In genomic region chr11:70524782-70525181, GRCm38 (mm10) we compare ENCODE assay signal across 8 mouse cellular contexts. TPM values are rescaled to one million over a fixed set of nuclear protein-coding genes. Genes with fewer than 3 reads are reported as not detected.
DNase-seq lines count a peak whose midpoint lies in the region; ATAC-seq and TF ChIP-seq lines count a peak whose summit lies in the region.

No protein-coding gene starts in this region.

- H3K4me1 ChIP-seq in CH12.LX (ENCODE audit: control insufficient read depth in 1 of 2, insufficient read depth in 2 of 2), result peaks cover 13 to 39% of the 10 kb centered on the region in 2 experiments
- peaks cover 7% of the 10 kb centered on the region for H3K4me1 ChIP-seq in forebrain, postnatal 0 days (ENCODE audit: insufficient read depth)
- H3K4me1 ChIP-seq in liver, postnatal 0 days (ENCODE audit: insufficient read depth), result peaks cover 8% of the 10 kb centered on the region

- H3K9me3 ChIP-seq in CH12.LX (replicated peaks; ENCODE audit: low read length), result no peaks in the 10 kb centered on the region
- H3K9me3 ChIP-seq in forebrain, postnatal 0 days (ENCODE audit: low read length), result no peaks in the 10 kb centered on the region
- H3K9me3 ChIP-seq in liver, postnatal 0 days (ENCODE audit: low read length), result no peaks in the 10 kb centered on the region

- peaks cover 12% of the 10 kb centered on the region for H3K79me2 ChIP-seq in CH12.LX (replicated peaks; ENCODE audit: control insufficient read depth, extremely low read depth, insufficient read depth, poor library complexity, severe bottlenecking)

- WGBS in forebrain, postnatal 0 days, result 6% methylated on average over 8 of the region's 8 CpGs
- 1% methylated on average over 8 of the region's 8 CpGs for WGBS in liver, postnatal 0 days (ENCODE audit: insufficient replicate concordance)

- H3K4me2 ChIP-seq in CH12.LX (ENCODE audit: insufficient read depth, low read depth, poor library complexity, severe bottlenecking), result peak overlapping the region; percentile 96
- H3K4me2 ChIP-seq in forebrain, postnatal 0 days (ENCODE audit: low read depth), result peak overlapping the region; percentile 53
- peak overlapping the region; percentile 80 for H3K4me2 ChIP-seq in liver, postnatal 0 days (ENCODE audit: low read depth, low read length)

- in situ Hi-C loops in CH12.LX (cut with MboI; ENCODE audit: low pct_ligation_motif_present, low pct_unique_long_range_greater_than_20kb, low sequenced_read_pairs), result loop anchor here (5.0 kb wide), 1 partner anchor 38 kb away; the partner anchor contains the start of gene Mink1

- dilution Hi-C loops in CH12.LX (cut with MboI; ENCODE audit: extremely low pct_ligation_motif_present, extremely low pct_unique_long_range_greater_than_20kb, low sequenced_read_pairs), result no loop called here

- H3K27me3 ChIP-seq in CH12.LX (replicated peaks), result no peaks in the 10 kb centered on the region
- no peaks in the 10 kb centered on the region for H3K27me3 ChIP-seq in forebrain, postnatal 0 days (ENCODE audit: insufficient read depth, low read length)
- H3K27me3 ChIP-seq in liver, postnatal 0 days (ENCODE audit: insufficient read depth, low read length), result no peaks in the 10 kb centered on the region

- peak overlapping the region; percentile 45 to 78 (median 76) for H3K4me3 ChIP-seq in CH12.LX (replicated peaks in 1 of 3; ENCODE audit: low read depth in 2 of 3, low read length in 2 of 3, poor library complexity in 1 of 3)
- peak overlapping the region; percentile 51 for H3K4me3 ChIP-seq in forebrain, postnatal 0 days (ENCODE audit: low read depth, low read length)
- H3K4me3 ChIP-seq in liver, postnatal 0 days (ENCODE audit: low read depth, low read length), result peak overlapping the region; percentile 86

- DNase-seq in cerebellum, adult 9-10 months, result peak; percentile 43
- no peak for DNase-seq in cerebellum, adult 11 months
- DNase-seq in CH12.LX (ENCODE audit: extremely low read depth), result no peak
- DNase-seq in forebrain, postnatal 0 days, result no peak
- no peak for DNase-seq in liver, postnatal 0 days
- DNase-seq in T-cell, adult 2 months (ENCODE audit: low spot score), result no peak
- DNase-seq in testis, postnatal 14 days (ENCODE audit: low spot score), result no peak
- no peak for DNase-seq in frontal cortex, postnatal 14 days (ENCODE audit: low spot score in 2 of 2)

- ATAC-seq in forebrain, postnatal 0 days, result no peak; the same call in 1 of the 2 replicates
- peak; percentile 56 for ATAC-seq in liver, postnatal 0 days

- TF ChIP-seq CTCF in CH12.LX (conservative IDR thresholded peaks at IDR 0.05 in 1 of 2, IDR thresholded peaks at IDR 0.05 in 1 of 2; ENCODE audit: low read depth in 2 of 2, low read length in 2 of 2), result no peak
- TF ChIP-seq CTCF in forebrain, postnatal 0 days (IDR thresholded peaks at IDR 0.05; ENCODE audit: low read depth), result no peak
- no peak for TF ChIP-seq CTCF in liver, postnatal 0 days (IDR thresholded peaks at IDR 0.05; ENCODE audit: low read depth)

- no peak for TF ChIP-seq POLR2A in CH12.LX (IDR thresholded peaks at IDR 0.05; ENCODE audit: low read depth, low read length)

- H3K27ac ChIP-seq in CH12.LX (ENCODE audit: insufficient read depth, low read depth), result no peak overlapping the region
- H3K27ac ChIP-seq in forebrain, postnatal 0 days (ENCODE audit: low read depth, low read length), result no peak overlapping the region
- peak overlapping the region; percentile 75 for H3K27ac ChIP-seq in liver, postnatal 0 days (ENCODE audit: low read depth)

- no peak for TF ChIP-seq EP300 in CH12.LX (IDR thresholded peaks at IDR 0.05; ENCODE audit: low read length)
- TF ChIP-seq EP300 in liver, postnatal 0 days (IDR thresholded peaks at IDR 0.05; ENCODE audit: low read depth), result no peak

- peaks cover 24 to 38% of the 10 kb centered on the region in 2 experiments for H3K36me3 ChIP-seq in CH12.LX (replicated peaks in 1 of 2; ENCODE audit: control insufficient read depth in 1 of 2, insufficient read depth in 1 of 2, low read length in 1 of 2)
- peaks cover 27% of the 10 kb centered on the region for H3K36me3 ChIP-seq in forebrain, postnatal 0 days (ENCODE audit: insufficient read depth)
- peaks cover 12% of the 10 kb centered on the region for H3K36me3 ChIP-seq in liver, postnatal 0 days (replicated peaks; ENCODE audit: insufficient read depth, low read length)

- TF ChIP-seq RAD21 in CH12.LX (IDR thresholded peaks at IDR 0.05; ENCODE audit: low read depth, low read length), result no peak

- H3K9ac ChIP-seq in CH12.LX (ENCODE audit: insufficient read depth, low read depth), result peak overlapping the region; percentile 77
- peak overlapping the region; percentile 33 for H3K9ac ChIP-seq in forebrain, postnatal 0 days
- H3K9ac ChIP-seq in liver, postnatal 0 days (replicated peaks), result peak overlapping the region; percentile 22; the same call in 1 of the 2 replicates

TF ChIP-seq in CH12.LX, 34 proteins besides CTCF, POLR2A, EP300 and RAD21:
- no peak for TF ChIP-seq BHLHE40 (IDR thresholded peaks at IDR 0.05; ENCODE audit: low read depth, low read length)
TF ChIP-seq in CH12.LX: peak in this region for 0.

RNA-seq across cellular contexts. Expression of gene Psmb6, which starts 0.4 kb away (rescaled TPM):
- total RNA-seq in CH12.LX (2012; rRNA removed) (921 and 922 TPM in 2 replicates), CH12.LX (2014; rRNA removed) (749 and 831 TPM in 2 replicates)
- 779 and 831 TPM in 2 replicates for polyA plus RNA-seq in CH12.LX (2012; ENCODE audit: insufficient read length, low read depth)
- 428 and 451 TPM in 2 replicates for total RNA-seq in forebrain, postnatal 0 days (2014; rRNA removed)
- polyA plus RNA-seq in forebrain, postnatal 0 days (2015; fragmentation: Nextera tagmentation; extraction: Ambion mirVana), result 820 and 1,026 TPM in 2 replicates
- polyA plus RNA-seq in liver, postnatal 0 days (2015; fragmentation: Nextera tagmentation; extraction: Ambion mirVana), result 317 and 325 TPM in 2 replicates

RNA-seq across cellular contexts. Expression of gene Gltpd2, which starts 5.8 kb away (rescaled TPM):
- total RNA-seq in CH12.LX (2012; rRNA removed) (not detected in 2 replicates), CH12.LX (2014; rRNA removed) (not detected in 2 replicates)
- polyA plus RNA-seq in CH12.LX (2012; ENCODE audit: insufficient read length, low read depth), result 0.19 TPM in 1 of 2 replicates, not detected in the other
- not detected in 2 replicates for total RNA-seq in forebrain, postnatal 0 days (2014; rRNA removed)
- polyA plus RNA-seq in forebrain, postnatal 0 days (2015; fragmentation: Nextera tagmentation; extraction: Ambion mirVana), result 0.18 and 0.25 TPM in 2 replicates
- 28.0 and 30.8 TPM in 2 replicates for polyA plus RNA-seq in liver, postnatal 0 days (2015; fragmentation: Nextera tagmentation; extraction: Ambion mirVana)

RNA-seq across cellular contexts. Expression of gene Gm40193, which starts 8.0 kb away (rescaled TPM):
- total RNA-seq in CH12.LX (2012; rRNA removed) (not detected in 2 replicates), CH12.LX (2014; rRNA removed) (not detected in 2 replicates)
- not detected in 2 replicates for polyA plus RNA-seq in CH12.LX (2012; ENCODE audit: insufficient read length, low read depth)
- not detected in 2 replicates for total RNA-seq in forebrain, postnatal 0 days (2014; rRNA removed)
- polyA plus RNA-seq in forebrain, postnatal 0 days (2015; fragmentation: Nextera tagmentation; extraction: Ambion mirVana), result not detected in 2 replicates
- polyA plus RNA-seq in liver, postnatal 0 days (2015; fragmentation: Nextera tagmentation; extraction: Ambion mirVana), result not detected in 2 replicates

RNA-seq across cellular contexts. Expression of gene Vmo1, which starts 10.4 kb away (rescaled TPM):
- total RNA-seq in CH12.LX (2012; rRNA removed) (0.21 TPM in 1 of 2 replicates, not detected in the other), CH12.LX (2014; rRNA removed) (0.70 TPM in 1 of 2 replicates, not detected in the other)
- polyA plus RNA-seq in CH12.LX (2012; ENCODE audit: insufficient read length, low read depth), result 0.36 and 0.63 TPM in 2 replicates
- not detected in 2 replicates for total RNA-seq in forebrain, postnatal 0 days (2014; rRNA removed)
- 0.24 TPM in 1 of 2 replicates, not detected in the other for polyA plus RNA-seq in forebrain, postnatal 0 days (2015; fragmentation: Nextera tagmentation; extraction: Ambion mirVana)
- 1.0 and 1.4 TPM in 2 replicates for polyA plus RNA-seq in liver, postnatal 0 days (2015; fragmentation: Nextera tagmentation; extraction: Ambion mirVana)

RNA-seq across cellular contexts. Expression of gene Pld2, which starts 15.1 kb away (rescaled TPM):
- total RNA-seq in CH12.LX (2012; rRNA removed) (4.0 and 4.8 TPM in 2 replicates), CH12.LX (2014; rRNA removed) (3.1 and 3.4 TPM in 2 replicates)
- polyA plus RNA-seq in CH12.LX (2012; ENCODE audit: insufficient read length, low read depth), result 6.6 and 6.7 TPM in 2 replicates
- 33.7 and 40.5 TPM in 2 replicates for total RNA-seq in forebrain, postnatal 0 days (2014; rRNA removed)
- polyA plus RNA-seq in forebrain, postnatal 0 days (2015; fragmentation: Nextera tagmentation; extraction: Ambion mirVana), result 8.4 and 11.6 TPM in 2 replicates
- 1.6 and 1.8 TPM in 2 replicates for polyA plus RNA-seq in liver, postnatal 0 days (2015; fragmentation: Nextera tagmentation; extraction: Ambion mirVana)

Comparison
In these comparisons a context has a peak if more than half of its experiments do, and no peak if none do; other contexts are left out.
1. H3K9ac ChIP-seq: peak in every context shown above with its lines; median percentile 77 in CH12.LX; 33 in forebrain, postnatal 0 days; 22 in liver, postnatal 0 days.
2. RNA of gene Gltpd2, which starts 5.8 kb away (polyA plus RNA-seq): 28.0 to 30.8 TPM in liver, postnatal 0 days; 0.18 to 0.25 TPM in forebrain, postnatal 0 days and 0.19 TPM in CH12.LX; every median in the first group is over 10 times any median in the second.
3. Peak in every context shown above with its lines, with median percentiles within 50 percentile points of each other: H3K4me2 ChIP-seq and H3K4me3 ChIP-seq.